Mouse (Mus musculus) gastrocnemius, postnatal 10 days (tissue): Measurements from ENCODE around the gene Mtx2. TPM values are rescaled to one million over a fixed set of nuclear protein-coding genes. Genes with fewer than 3 reads are reported as not detected.

Source experiments
- DNase-seq: peaks from one replicate; pipeline ENCODE4 v3.0.0; 2021; ENCODE audit warnings: mixed read lengths
- long read RNA-seq, 2 experiments: library from polyadenylated mRNA; stranded (forward); transcript quantifications; one replicate each; pipeline ENCODE4 v2.0.0; 2021
- total RNA-seq, 2 experiments: library from RNA; stranded (reverse); gene quantifications; 2 replicates each; pipeline ENCODE4 v1.2.3; 2021

The Mtx2 gene
- 10 to 100 TPM; 49.5 to 51.0 TPM for total RNA-seq
- long read RNA-seq, experiment 1, transcript Mtx2-201 (10 exons, 2,950 nt) = major isoform, 62 of 69 reads
- long read RNA-seq, experiment 1, partial matches to known transcripts = 0 of 69 reads
- long read RNA-seq, experiment 1, other reads (novel, unspliced or antisense) = 7 of 69 reads
- long read RNA-seq, experiment 2, transcript Mtx2-201 (10 exons, 2,950 nt) = major isoform, 83 of 93 reads
- long read RNA-seq, experiment 2, partial matches to known transcripts = 0 of 93 reads
- long read RNA-seq, experiment 2, other reads (novel, unspliced or antisense) = 10 of 93 reads

DNA sequence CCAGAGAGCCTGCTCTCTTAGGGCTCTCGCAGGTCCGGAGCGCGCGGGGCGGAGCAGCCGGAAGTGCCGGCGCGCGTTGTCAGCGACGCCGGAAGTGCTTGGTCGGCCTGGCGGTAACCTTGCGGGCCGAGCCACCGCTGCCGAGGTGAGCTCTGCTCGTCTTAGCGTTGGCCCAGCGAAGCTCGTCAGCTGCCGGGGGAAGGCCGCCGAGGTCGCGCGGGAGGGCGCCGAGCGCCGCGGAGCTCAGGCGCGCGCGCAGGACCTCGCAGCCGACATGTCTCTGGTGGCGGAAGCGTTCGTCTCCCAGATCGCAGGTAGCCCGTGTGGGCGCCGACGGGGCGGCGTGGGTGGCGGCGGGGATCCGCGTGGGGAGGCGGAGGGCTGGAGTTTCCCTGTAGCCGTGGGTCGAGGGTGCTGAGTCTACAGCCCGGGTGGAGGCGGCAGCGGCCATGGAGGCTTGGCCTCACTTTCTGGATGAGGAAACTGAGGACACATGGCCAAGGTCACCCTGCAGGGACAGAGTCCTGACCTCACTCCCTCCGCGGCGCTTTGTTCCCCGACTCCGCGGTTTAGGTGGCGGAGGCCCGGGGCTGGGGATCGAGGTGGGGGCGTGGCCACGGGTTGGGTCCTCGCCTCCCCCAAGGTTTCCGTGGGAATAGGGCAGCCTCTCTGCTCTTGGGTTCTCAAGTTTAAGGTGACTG is at the start of gene Mtx2:
Gene Mtx2, plus strand, starts transcription at position 74 of the 701 bp plus-strand sequence.
- DNase-seq = peak; percentile 77

GRCm38 (mm10) chr2:74777536-74778275 is 47.9 kb upstream of the Mtx2 start:
- DNase-seq = no peak

DNA sequence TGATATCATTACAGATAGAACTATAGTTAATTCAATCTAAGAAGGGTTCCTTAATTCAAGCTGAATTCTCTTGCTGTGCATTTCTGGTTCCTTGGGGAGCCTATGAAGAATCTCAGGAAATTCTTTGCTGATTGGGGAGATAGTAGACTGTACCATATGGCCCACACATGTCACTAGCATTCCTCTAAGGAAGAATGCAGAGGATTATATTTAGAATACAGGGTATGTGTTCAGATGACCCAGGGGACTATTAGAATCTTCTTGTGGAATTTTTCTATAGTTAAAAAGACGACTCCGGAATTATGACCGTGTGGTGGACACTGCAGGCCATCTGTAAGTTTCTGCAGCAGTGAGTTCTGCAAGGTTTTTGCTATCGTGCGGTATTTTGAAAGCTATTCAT is 44.2 kb upstream of the Mtx2 start:
- DNase-seq = no peak

- no peak for DNase-seq
Observed at GRCm38 (mm10) chr2:74795531-74795930, 30.1 kb upstream of the Mtx2 start.

- no peak for DNase-seq
Observed at GRCm38 (mm10) chr2:74808431-74808830, 17.2 kb upstream of the Mtx2 start.

- DNase-seq = no peak
Observed at GRCm38 (mm10) chr2:74822654-74823053, 2.9 kb upstream of the Mtx2 start.

DNA sequence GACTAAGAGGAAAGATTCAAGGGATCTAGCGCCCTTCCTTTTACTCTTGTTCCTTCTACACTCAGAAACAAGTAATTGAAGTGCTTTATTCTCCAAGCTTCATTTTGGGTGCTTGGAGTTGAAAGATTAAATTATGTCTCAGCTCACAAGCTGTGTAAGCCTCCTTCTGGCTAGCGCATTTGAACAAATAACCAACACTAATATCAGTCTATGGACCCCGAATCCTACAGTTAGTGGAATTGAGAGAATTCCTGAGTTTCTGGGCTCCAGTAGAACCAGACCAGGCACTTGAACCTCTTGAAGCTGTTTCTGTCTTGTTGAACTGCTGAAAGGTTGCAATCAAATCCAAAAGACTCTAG is 253 bp upstream of the Mtx2 start:
- DNase-seq = no peak

- no peak for DNase-seq
Observed at GRCm38 (mm10) chr2:74846992-74847391, 21.4 kb downstream of the Mtx2 start.

GRCm38 (mm10) chr2:74847516-74847915 is 21.9 kb downstream of the Mtx2 start:
- DNase-seq = no peak

- no peak for DNase-seq
Observed at GRCm38 (mm10) chr2:74850036-74850435, 24.4 kb downstream of the Mtx2 start.

DNA sequence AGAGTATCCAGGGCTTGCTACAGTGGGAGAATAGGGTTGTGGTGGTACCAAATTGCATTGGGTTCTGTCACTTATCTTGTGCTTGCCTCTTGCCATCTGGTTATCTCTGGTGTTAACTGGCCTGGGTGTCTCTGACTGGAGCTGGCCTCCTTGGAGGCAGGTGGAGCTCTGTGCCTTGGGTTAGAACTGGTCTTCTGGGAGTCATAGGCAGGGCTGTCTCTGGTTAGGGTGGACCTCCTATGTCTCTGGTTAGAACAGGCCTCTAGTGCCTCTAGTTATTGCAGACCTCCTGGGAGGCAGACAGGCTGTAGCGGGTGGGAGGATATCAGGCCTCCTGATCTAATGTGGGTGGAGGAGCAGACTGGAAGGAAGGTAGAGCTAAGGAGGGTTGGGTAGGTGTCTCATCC is 36.5 kb downstream of the Mtx2 start:
- DNase-seq = no peak

DNA sequence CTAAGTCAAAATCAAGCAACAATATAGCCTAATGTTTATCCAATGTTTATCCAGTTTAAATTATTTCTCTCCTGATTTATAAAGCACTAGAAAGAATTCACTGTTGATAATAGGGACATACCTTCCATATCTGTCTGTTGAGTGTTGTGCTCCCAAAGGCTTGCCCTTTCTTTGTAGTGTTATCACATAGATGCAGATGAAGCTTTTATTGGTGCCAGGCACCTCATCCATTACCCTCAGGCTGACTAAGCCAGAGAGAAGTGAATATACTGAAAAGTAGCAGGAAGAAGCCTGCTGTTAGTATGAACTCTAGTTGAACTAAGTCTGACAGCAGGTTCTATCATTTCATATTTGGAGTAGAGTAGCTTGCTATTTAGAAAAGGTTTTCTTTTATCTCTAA is 39.8 kb downstream of the Mtx2 start:
- no peak for DNase-seq

DNA sequence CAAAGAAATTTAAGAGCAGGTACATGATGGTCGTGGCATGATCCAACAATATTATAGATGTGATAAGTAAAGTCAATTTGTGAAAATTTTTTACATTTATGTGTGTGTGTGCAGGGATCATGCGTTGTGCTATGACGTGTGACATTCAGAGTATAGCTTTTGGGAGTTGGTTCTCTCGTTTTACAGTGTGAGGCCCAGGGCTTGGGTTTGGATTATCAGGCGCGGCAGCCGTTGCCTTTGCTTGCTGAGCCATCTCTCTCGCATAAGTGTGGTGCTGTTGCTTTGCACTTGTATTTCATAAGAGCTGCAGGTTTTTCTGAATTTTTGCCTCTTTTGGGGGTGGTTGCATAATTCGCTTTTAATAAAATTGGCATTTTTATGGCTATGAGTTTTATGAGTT is 48.4 kb downstream of the Mtx2 start:
- no peak for DNase-seq

DNA sequence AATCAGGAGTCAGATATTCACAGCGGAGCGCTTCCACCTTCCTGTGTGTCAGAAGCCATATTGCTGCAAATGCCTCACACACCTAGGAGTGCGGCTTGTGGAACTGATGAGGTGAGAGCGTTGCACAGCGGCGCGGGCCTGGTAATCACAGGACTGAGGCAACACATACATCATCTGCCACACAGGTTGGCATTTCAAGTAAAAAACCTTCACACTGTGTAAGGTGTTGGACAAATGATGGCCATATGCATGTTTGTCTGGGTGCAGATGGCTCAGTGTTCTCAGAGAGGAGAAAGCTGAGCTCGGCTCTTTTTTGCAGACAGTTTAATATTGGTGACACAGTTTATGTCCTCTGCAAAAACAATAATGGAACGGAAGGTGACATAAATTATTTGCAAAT is 58.8 kb downstream of the Mtx2 start:
- no peak for DNase-seq

GRCm38 (mm10) chr2:74891868-74892267 is 66.3 kb downstream of the Mtx2 start:
- DNase-seq = no peak

- DNase-seq = no peak
Observed at GRCm38 (mm10) chr2:74892881-74893615, 67.4 kb downstream of the Mtx2 start.

GRCm38 (mm10) chr2:74894061-74894460 is 68.5 kb downstream of the Mtx2 start:
- no peak for DNase-seq

GRCm38 (mm10) chr2:74899973-74900372 is 74.4 kb downstream of the Mtx2 start:
- no peak for DNase-seq

DNA sequence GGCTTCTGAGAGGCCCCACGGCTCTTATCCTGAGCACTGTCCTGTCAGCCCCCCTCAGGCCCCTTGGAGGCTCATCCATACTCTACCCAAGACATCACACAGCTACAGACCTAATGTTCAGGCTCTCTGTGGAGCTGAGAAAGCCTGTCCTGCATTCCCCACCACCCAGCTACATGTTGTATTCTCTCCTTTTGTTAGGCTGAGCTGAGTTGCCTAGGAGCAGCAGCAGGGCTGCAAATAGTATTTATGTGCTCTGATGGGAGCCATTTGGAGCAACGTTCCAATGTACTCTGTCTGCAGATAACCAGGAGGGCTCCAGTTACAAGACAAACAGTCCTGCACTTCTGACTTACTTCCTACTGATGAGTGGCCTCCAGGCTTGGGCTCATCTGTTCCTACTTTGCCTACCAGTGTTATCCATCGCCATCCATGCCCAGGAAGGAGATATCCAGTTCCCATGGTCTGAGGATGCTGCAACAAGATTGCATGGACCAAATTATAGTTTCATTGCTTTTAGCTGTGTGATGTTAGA is 76.2 kb downstream of the Mtx2 start:
- DNase-seq = no peak

GRCm38 (mm10) chr2:74907368-74908291 is 82.0 kb downstream of the Mtx2 start:
- peak; percentile 54 for DNase-seq

- DNase-seq = no peak
Observed at GRCm38 (mm10) chr2:74912031-74912430, 86.4 kb downstream of the Mtx2 start.
